Mouse (Mus musculus) heart, postnatal 0 days (tissue): ENCODE data around the gene Fam189a1. TPM values are rescaled to one million over a fixed set of nuclear protein-coding genes. Genes with fewer than 3 reads are reported as not detected.

Source experiments
- ATAC-seq: fragments of 200-750 bp; cut with Nextera tagmentation; 2 replicates; pipeline ENCODE4 v1.8.0; 2017; ENCODE audit warnings: low read depth, moderate number of reproducible peaks, moderate library complexity; ENCODE audit not compliant: insufficient read depth
- DNase-seq: peaks from one replicate; pipeline ENCODE4 v3.0.0-alpha.2; 2016; ENCODE audit warnings: low spot score
- H3K27ac ChIP-seq: fragments of 300-500 bp; sonication (generic); 2 replicates; pipeline ENCODE4 v1.5.1; 2014; ENCODE audit warnings: low read depth, mild to moderate bottlenecking
- H3K27me3 ChIP-seq: fragments of 300-500 bp; sonication (generic); 2 replicates; pipeline ENCODE4 v1.6.1; 2014; ENCODE audit warnings: low read length, mixed read lengths; ENCODE audit not compliant: control insufficient read depth, insufficient read depth
- H3K36me3 ChIP-seq: fragments of 300-500 bp; sonication (generic); replicated peaks from 2 replicates; pipeline ENCODE4 v1.6.1; 2014; ENCODE audit warnings: low read length, mixed read lengths; ENCODE audit not compliant: control insufficient read depth, insufficient read depth
- H3K4me1 ChIP-seq: fragments of 300-500 bp; sonication (generic); 2 replicates; pipeline ENCODE4 v1.6.1; 2014; ENCODE audit warnings: antibody characterized with exemption; ENCODE audit not compliant: control insufficient read depth, insufficient read depth
- H3K4me2 ChIP-seq: fragments of 300-500 bp; sonication (generic); 2 replicates; pipeline ENCODE4 v1.6.1; 2014; ENCODE audit warnings: low read depth, mild to moderate bottlenecking, low read length, moderate library complexity
- H3K4me3 ChIP-seq: fragments of 300-500 bp; sonication (generic); 2 replicates; pipeline ENCODE4 v1.5.1; 2014; ENCODE audit warnings: low read depth, low read length
- H3K9ac ChIP-seq: fragments of 300-500 bp; sonication (generic); replicated peaks from 2 replicates; pipeline ENCODE4 v1.6.1; 2014; ENCODE audit warnings: low read depth, low read length, mixed read lengths
- H3K9me3 ChIP-seq: fragments of 300-500 bp; sonication (generic); replicated peaks from 2 replicates; pipeline ENCODE4 v1.6.1; 2016; ENCODE audit warnings: low read length; ENCODE audit not compliant: control insufficient read depth
- CTCF ChIP-seq: IDR thresholded peaks from 2 replicates; pipeline ENCODE4 v1.5.1; 2016; ENCODE audit warnings: antibody characterized with exemption, control low read depth, low read depth
- EP300 ChIP-seq: IDR thresholded peaks from 2 replicates; pipeline ENCODE4 v1.6.1; 2016; ENCODE audit warnings: antibody characterized with exemption, low read depth
- WGBS: fragments of 180-500 bp; shearing (Covaris S2); extraction: QIAGEN DNeasy Blood & Tissue Kit; methylation state at CpG from one replicate; pipeline ENCODE4 v1.1.7; 2014; 5-methylcytosine and 5-hydroxymethylcytosine counted together
- polyA plus RNA-seq: library from polyadenylated mRNA; unstranded; fragments of >200 nt; fragmentation: Nextera tagmentation; extraction: Ambion mirVana; gene quantifications from 2 replicates; pipeline ENCODE4 v1.2.1, GENCODE M21; 2015
- total RNA-seq: library from RNA; depleted of rRNA; stranded (reverse); fragments of >200 nt; gene quantifications from 2 replicates; pipeline ENCODE4 v1.2.3, GENCODE M21; 2014; ENCODE audit warnings: low replicate concordance

The Fam189a1 gene
- total and polyA plus RNA-seq, 2 experiments from 2014 or later = 0.11 to 0.42 TPM

DNA sequence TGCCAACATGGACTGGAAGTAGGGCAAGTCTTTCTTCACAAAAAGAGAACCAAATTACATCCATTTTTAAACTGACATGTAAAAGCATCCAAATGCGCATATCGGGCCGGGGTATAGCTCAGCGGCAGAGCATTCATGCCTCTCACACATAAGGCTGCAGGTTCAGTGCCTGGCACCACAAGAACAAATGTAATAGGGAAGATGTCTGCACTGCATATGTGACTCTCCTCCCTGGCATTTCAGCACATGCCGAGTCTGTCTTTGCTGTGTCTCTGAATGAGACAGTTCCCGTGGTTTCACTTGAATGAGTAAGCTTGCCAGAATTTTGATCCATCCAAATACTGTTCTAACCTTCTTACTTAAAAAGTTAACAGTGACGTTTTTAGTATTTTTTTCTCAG is 39.5 kb downstream of the Fam189a1 start:
- ATAC-seq = no peak
- Histone ChIP-seq H3K27me3 (no peaks in the 10 kb centered on the region), H3K27ac (no peak overlapping the region), H3K36me3 (no peaks in the 10 kb centered on the region), H3K4me2 (no peak overlapping the region), H3K9ac (no peak overlapping the region), H3K4me1 (no peaks in the 10 kb centered on the region), H3K9me3 (no peaks in the 10 kb centered on the region), H3K4me3 (no peak overlapping the region)
- DNase-seq = no peak
- whole genome bisulfite sequencing = 86% methylated on average over 7 of the region's 7 CpGs
- no peak for TF ChIP-seq CTCF
- no peak for TF ChIP-seq EP300

DNA sequence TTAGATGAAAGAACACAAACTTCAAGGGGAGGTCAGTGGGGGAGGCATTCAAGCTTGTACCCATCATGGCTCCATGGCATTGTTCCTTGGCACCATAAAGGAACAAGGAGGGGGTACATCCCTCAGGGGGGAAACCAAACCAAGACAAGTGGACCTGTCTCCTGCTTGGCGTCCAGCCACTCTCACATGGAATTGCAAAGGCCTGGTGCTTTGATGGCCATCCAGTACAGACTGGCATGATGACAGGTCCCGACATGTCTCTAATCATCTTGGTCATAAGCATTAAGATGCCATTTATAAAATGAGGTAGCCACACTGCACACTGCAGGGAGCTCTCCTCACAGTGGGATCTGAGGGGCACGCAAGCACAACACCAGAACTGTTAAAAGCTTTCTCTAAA is 41.0 kb downstream of the Fam189a1 start:
- H3K9me3 ChIP-seq = no peaks in the 10 kb centered on the region
- no peak overlapping the region for H3K4me2 ChIP-seq
- H3K4me3 ChIP-seq = no peak overlapping the region
- ATAC-seq (no peak), DNase-seq (no peak)
- H3K9ac ChIP-seq = no peak overlapping the region
- no peaks in the 10 kb centered on the region for H3K4me1 ChIP-seq
- 64% methylated on average over 3 of the region's 3 CpGs for WGBS
- H3K27ac ChIP-seq = no peak overlapping the region
- no peak for TF ChIP-seq CTCF
- TF ChIP-seq EP300 = no peak
- H3K27me3 ChIP-seq = no peaks in the 10 kb centered on the region
- no peaks in the 10 kb centered on the region for H3K36me3 ChIP-seq

DNA sequence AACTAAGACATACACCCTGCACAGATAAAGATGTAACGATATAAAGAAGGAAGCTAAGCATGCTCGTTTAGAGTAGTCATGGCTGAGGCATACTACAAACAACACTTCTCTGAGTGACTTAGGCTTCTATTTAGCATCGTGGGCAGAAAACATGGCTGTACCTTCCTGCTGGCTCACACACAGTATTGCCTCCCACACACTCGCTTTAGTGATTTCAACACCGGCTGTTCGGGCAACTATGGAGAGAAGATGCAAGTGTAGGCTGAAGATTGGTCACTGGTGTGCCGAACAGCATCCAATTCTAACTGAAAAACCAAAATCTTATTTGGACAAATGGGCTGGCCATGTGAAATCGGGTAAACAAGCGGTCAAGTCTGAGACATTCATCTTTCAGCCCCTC is 44.7 kb downstream of the Fam189a1 start:
- H3K27ac ChIP-seq = no peak overlapping the region
- no peaks in the 10 kb centered on the region for H3K9me3 ChIP-seq
- no peaks in the 10 kb centered on the region for H3K27me3 ChIP-seq
- no peak overlapping the region for H3K4me3 ChIP-seq
- H3K9ac ChIP-seq = no peak overlapping the region
- no peak for ATAC-seq
- no peak for TF ChIP-seq EP300
- no peaks in the 10 kb centered on the region for H3K36me3 ChIP-seq
- 80% methylated on average over 9 of the region's 9 CpGs for WGBS
- no peak for DNase-seq
- no peak overlapping the region for H3K4me2 ChIP-seq
- no peaks in the 10 kb centered on the region for H3K4me1 ChIP-seq

DNA sequence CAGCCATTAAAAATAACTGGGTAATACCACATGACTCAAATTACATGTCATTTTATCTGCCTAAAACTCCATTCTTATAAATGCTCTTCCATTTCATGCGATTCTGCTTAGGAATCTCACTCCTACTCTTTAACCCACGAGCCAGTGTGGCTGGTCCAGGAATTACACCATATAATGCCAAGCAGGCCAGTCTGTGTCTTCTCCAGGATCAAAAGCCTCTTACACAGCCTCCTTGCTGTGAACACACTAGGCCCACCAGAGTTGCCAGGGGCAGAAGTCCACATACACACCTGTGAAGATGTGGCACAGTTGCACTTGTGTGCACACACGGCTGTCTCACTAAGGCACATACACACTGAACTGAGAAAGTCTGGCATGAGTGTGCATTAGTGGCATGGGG is 50.8 kb downstream of the Fam189a1 start:
- 87% methylated on average over 3 of the region's 3 CpGs for WGBS
- no peaks in the 10 kb centered on the region for H3K36me3 ChIP-seq
- TF ChIP-seq EP300 (no peak), CTCF (no peak)
- no peak for ATAC-seq
- no peak overlapping the region for H3K27ac ChIP-seq
- no peak for DNase-seq
- no peaks in the 10 kb centered on the region for H3K27me3 ChIP-seq
- H3K4me3 ChIP-seq = no peak overlapping the region
- no peaks in the 10 kb centered on the region for H3K9me3 ChIP-seq
- no peak overlapping the region for H3K4me2 ChIP-seq
- H3K9ac ChIP-seq = no peak overlapping the region
- H3K4me1 ChIP-seq = no peaks in the 10 kb centered on the region

DNA sequence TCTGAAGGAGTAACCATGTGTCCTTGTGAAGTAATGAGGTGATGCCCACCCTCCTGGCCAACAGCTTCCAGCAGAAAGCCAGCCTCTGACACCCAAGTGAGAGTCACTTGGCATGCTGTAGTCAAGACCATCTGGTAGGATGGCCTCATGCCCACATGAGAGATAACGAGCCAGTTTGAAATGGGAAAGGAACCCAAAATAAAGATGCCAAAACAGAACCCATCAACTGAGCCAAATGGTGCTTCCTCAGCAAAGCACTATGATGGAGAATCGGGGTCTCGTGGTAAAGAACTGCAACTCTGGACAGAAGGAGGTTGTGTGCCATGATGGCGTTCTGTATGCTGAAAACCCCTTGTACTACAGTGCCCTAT is 51.3 kb downstream of the Fam189a1 start:
- H3K4me1 ChIP-seq = no peaks in the 10 kb centered on the region
- TF ChIP-seq CTCF (no peak), EP300 (no peak)
- WGBS = 80% methylated on average over 4 of the region's 4 CpGs
- no peak for DNase-seq
- H3K9me3 ChIP-seq = no peaks in the 10 kb centered on the region
- no peak overlapping the region for H3K9ac ChIP-seq
- no peaks in the 10 kb centered on the region for H3K36me3 ChIP-seq
- no peak overlapping the region for H3K4me2 ChIP-seq
- no peak for ATAC-seq
- H3K27me3 ChIP-seq = no peaks in the 10 kb centered on the region
- no peak overlapping the region for H3K27ac ChIP-seq
- H3K4me3 ChIP-seq = no peak overlapping the region

DNA sequence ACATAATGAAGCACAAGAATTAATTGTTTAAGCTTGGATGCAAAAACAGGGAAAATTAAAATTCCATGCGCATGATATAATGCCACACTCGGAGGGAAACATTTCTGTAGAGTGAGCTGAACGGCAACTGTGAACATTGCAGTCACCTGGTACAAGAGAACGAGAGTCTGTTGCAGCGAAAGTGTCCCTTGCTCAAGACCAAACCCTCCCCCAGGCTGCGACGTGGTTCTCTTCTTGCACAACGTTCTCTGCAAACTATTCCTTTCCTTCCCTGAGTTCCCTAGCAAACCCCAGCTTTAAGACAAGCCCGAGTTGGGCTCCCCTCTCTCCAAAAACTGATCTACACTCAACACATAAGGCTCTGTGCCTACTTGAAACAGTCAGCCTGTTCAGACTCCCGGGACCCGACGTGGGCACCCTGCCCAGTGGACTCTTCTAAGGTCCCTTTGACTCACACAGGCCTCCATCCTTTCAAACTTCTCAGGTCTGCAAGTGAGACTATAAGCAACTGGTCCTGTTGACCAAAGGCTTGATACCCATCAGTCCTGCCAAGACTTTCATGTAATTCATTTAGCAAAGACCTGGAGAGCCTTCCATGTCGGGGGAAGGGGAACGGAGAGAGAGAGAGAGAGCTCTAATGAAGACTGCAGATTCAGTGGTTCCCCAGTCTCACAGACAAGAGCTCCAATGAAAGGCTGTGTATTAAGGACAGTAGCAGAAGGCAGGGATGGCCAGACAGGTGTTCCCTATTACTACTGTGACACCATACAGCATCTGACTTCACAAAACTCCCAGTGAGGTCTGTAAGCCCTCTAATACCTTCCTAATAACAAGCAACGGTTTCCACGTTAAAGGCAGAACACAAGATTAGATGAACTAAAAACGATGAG is 51.9 kb downstream of the Fam189a1 start:
- Histone ChIP-seq H3K4me3 (no peak overlapping the region), H3K4me2 (no peak overlapping the region), H3K9ac (no peak overlapping the region), H3K9me3 (no peaks in the 10 kb centered on the region), H3K27me3 (no peaks in the 10 kb centered on the region), H3K27ac (no peak overlapping the region), H3K36me3 (no peaks in the 10 kb centered on the region), H3K4me1 (no peaks in the 10 kb centered on the region)
- DNase-seq (no peak), ATAC-seq (no peak)
- 80% methylated on average over 17 of the region's 17 CpGs for WGBS
- TF ChIP-seq EP300 (no peak), CTCF (no peak)
